Mouse (Mus musculus): ENCODE results near the gene Dbnl.

- TF ChIP-seq CTCF (IDR thresholded peaks at IDR 0.05; ENCODE audit: low read depth, low read length) (no peak), GATA2 (IDR thresholded peaks at IDR 0.05; ENCODE audit: borderline replicate concordance, low read depth, low read length) (no peak)
Observed at GRCm38 (mm10) chr11:5744951-5745350, 43.3 kb upstream of the Dbnl start.

Data from G1E (cell line).